Mouse (Mus musculus) olfactory bulb, adult 2 months (tissue): Measurements from ENCODE around the gene Mpi. TPM values are rescaled to one million over a fixed set of nuclear protein-coding genes. Genes with fewer than 3 reads are reported as not detected.

ENCODE experiments used
- H3K27ac ChIP-seq: fragments of 200-500 bp; 2 replicates; pipeline ENCODE4 v1.5.1; 2012; ENCODE audit warnings: low read depth, low read length; ENCODE audit not compliant: insufficient read depth
- H3K4me1 ChIP-seq: fragments of 200-500 bp; 2 replicates; pipeline ENCODE4 v1.6.1; 2012; ENCODE audit warnings: low read length; ENCODE audit not compliant: control insufficient read depth, insufficient read depth
- H3K4me3 ChIP-seq: fragments of 200-500 bp; 2 replicates; pipeline ENCODE4 v1.5.1; 2012; ENCODE audit warnings: mild to moderate bottlenecking, low read depth, low read length, moderate library complexity; ENCODE audit not compliant: insufficient read depth
- CTCF ChIP-seq: fragments of 200-500 bp; IDR thresholded peaks from 2 replicates; pipeline ENCODE4 v1.5.1; 2012; ENCODE audit warnings: low read depth, mild to moderate bottlenecking, low read length, moderate library complexity; ENCODE audit not compliant: insufficient read depth
- POLR2A ChIP-seq: fragments of 200-500 bp; IDR thresholded peaks from 2 replicates; pipeline ENCODE4 v1.6.1; 2012; ENCODE audit warnings: mild to moderate bottlenecking, low read depth, low read length, moderate library complexity; ENCODE audit not compliant: insufficient read depth
- WGBS: fragments of 180-500 bp; shearing (Covaris S2); methylation state at CpG from one replicate; pipeline ENCODE4 v1.1.7; 2018; 5-methylcytosine and 5-hydroxymethylcytosine counted together
- polyA plus RNA-seq: library from polyadenylated mRNA; stranded (reverse); fragments of >200 nt; gene quantifications from 2 replicates; pipeline ENCODE4 v1.2.4, GENCODE M21; 2012; ENCODE audit warnings: low replicate concordance; ENCODE audit not compliant: missing spikeins, insufficient read depth, insufficient read length

Gene Mpi
- polyA plus RNA-seq, 1 experiment = not detected

DNA sequence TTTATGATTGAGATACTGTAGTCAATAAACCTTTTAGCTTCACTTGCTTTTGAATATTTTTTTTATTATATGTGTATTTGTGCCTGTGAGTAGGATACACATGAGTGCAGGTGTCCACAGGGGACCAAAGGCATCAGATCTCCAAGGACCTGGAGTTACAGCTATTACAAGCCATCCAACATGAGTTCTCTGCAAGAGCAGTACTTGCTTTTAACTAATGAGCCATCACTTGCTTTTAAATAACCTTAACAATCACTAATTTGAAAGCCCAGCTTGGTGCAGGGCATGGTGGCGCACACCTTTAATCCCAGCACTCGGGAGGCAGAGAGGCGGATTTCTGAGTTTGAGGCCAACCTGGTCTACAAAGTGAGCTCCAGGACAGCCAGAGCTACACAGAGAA, 2.2 kb upstream of the Mpi start:
- H3K4me3 ChIP-seq = no peak overlapping the region
- WGBS = 58% methylated on average over 3 of the region's 3 CpGs
- TF ChIP-seq CTCF (no peak), POLR2A (no peak)
- peaks cover 4% of the 10 kb centered on the region; the same call in 1 of the 2 replicates for H3K4me1 ChIP-seq
- no peak overlapping the region for H3K27ac ChIP-seq

DNA sequence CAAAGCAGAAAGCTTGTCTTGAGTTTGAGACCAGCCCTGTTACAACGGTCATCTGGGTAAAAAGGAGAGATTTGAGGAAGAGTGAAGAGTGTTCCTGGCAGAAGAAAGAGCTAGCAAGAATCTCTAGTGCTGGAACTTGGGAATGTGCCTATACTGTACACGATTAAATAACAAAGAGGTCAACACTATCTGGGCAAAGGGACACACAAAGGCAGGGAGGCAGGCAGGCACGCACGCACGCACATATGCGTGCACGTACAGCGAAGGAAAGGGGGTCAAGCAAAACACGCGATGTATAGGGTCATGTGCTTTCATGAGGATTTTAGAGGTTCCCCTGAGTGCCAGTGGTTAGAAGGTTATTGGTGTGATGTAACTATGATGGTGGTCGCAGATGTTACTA, 556 bp upstream of the Mpi start:
- Histone ChIP-seq H3K4me1 (peaks cover 12% of the 10 kb centered on the region; the same call in 1 of the 2 replicates), H3K27ac (no peak overlapping the region), H3K4me3 (no peak overlapping the region)
- 81% methylated on average over 11 of the region's 11 CpGs for WGBS
- no peak for TF ChIP-seq POLR2A
- no peak for TF ChIP-seq CTCF

DNA sequence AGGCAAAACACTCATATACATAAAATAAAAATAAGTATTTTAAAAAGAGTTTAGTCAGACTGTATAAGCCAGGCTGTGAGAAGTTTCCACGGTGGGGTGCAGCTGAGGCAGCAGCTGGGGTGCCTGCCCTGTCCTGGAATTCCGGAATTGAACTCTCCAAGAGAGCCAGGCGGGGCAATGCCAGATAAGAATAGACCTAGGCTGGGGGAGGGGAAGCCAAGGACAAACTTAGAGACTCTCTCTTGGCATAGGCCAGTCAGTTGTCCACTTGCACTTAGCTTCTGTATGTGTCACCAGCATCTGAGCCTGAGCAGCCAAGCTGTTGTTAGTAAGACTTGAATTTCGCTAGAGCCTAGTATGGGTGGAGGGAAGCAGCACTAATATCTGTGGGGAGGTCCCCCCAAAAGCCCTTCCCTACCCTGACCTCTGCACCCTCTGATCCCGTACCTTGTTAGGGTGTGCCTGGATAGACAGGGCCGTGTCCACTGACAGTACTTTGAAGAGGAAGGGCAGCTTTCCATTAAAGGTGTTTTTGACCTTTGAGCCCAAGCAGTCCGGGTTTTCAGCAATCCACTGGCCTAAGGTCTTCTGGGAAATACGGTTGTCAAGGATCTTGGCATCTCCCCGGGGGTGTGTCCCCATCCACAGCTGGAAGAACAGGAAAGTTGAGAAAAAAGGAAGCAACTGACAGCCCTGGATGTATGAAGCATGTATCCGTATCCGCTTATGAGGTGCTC, 2.3 kb downstream of the Mpi start:
- 85% methylated on average over 11 of the region's 11 CpGs for WGBS
- no peak overlapping the region for H3K27ac ChIP-seq
- H3K4me1 ChIP-seq = peaks cover 19% of the 10 kb centered on the region; the same call in 1 of the 2 replicates
- no peak overlapping the region for H3K4me3 ChIP-seq
- no peak for TF ChIP-seq CTCF
- no peak for TF ChIP-seq POLR2A

DNA sequence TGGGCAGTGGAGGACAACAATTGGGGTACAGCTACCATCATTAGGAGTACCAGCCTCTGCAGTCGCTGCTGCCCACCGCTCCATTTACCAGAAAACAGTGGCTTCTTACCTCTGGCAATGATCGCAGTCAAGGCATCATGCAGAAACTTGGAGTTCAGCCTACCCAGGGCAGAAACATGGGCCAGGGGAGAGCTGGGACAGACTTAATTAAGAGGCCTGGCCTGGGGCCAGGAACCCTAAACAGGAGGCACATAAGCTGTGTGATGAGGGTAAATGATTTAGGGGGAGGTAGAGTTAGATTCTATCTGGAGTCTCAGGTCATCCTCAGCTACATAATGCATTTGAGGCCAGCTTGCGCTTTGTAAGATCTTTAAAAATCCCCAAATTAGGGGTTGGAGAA, 3.4 kb downstream of the Mpi start:
- 41% methylated on average over 4 of the region's 4 CpGs for WGBS
- no peak for TF ChIP-seq POLR2A
- TF ChIP-seq CTCF = no peak
- Histone ChIP-seq H3K27ac (no peak overlapping the region; the same call in 1 of the 2 replicates), H3K4me1 (peaks cover 19% of the 10 kb centered on the region; the same call in 1 of the 2 replicates), H3K4me3 (no peak overlapping the region)

DNA sequence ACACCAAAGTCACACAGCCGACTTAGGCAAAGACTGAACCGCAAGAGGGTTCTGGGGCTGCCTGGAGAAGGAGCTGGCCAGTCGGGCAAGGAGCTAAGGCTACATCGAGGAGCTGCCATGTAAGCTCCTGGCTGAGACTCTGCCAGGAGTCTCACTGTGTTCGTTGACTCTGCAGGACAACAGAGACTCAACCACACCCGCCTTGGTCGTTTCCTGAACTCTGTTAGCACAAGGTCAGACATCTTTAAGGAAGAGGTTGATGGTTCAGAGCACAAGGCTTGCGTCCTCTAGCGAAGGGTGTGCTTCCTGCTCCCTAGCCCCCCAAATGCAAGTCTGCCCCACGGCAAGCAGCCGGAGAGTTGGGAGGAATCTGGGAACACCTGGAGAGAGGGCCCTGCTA, 4.7 kb downstream of the Mpi start:
- peaks cover 17% of the 10 kb centered on the region; the same call in 1 of the 2 replicates for H3K4me1 ChIP-seq
- H3K27ac ChIP-seq = no peak overlapping the region
- no peak for TF ChIP-seq CTCF
- no peak for TF ChIP-seq POLR2A
- no peak overlapping the region for H3K4me3 ChIP-seq
- 85% methylated on average over 11 of the region's 11 CpGs for WGBS

DNA sequence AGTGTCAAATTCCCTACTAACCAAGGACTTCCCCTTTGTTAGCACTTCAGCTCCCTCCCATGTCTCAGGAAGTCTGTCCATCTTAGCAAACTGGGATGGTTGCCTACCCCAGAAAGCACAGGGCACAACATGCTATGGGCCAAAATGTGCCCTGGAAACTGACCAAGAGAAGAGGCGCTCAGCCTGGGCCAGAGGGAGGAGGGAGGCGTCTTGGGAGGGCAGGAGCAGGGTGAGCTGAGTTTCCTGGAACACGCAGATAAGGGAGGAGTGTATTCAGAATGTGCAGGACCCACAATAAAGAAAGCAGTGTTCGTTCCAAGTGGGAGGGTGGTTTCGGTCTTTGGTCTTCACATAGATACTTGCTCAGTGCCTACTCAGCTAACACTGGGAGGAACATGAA, 5.3 kb downstream of the Mpi start:
- TF ChIP-seq CTCF = no peak
- no peak for TF ChIP-seq POLR2A
- Histone ChIP-seq H3K4me1 (peaks cover 17% of the 10 kb centered on the region; the same call in 1 of the 2 replicates), H3K27ac (no peak overlapping the region), H3K4me3 (no peak overlapping the region)
- 52% methylated on average over 5 of the region's 5 CpGs for WGBS

DNA sequence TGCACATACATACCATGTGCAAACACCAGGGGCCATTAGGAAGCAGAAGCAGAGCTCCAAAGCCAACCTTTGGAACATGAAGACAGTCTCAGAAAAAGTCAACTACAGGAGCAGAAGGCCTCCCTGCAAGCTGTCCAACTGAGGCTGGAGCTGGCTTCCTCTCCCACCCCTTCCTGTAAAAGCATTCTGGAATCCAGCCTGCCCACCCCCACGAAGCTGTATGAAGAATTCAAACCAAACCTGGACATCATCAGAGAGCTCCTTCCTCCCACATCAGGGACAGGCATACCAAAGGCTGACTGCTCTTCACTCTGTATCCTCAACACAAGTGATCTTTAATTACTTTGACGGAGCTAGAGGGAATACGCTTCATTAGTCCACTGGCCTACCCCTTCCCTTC, 8.6 kb downstream of the Mpi start:
- no peak for TF ChIP-seq POLR2A
- TF ChIP-seq CTCF = no peak
- WGBS = 55% methylated on average over 3 of the region's 3 CpGs
- H3K4me1 ChIP-seq = peaks cover 15% of the 10 kb centered on the region; the same call in 1 of the 2 replicates
- H3K27ac ChIP-seq = no peak overlapping the region
- no peak overlapping the region for H3K4me3 ChIP-seq

DNA sequence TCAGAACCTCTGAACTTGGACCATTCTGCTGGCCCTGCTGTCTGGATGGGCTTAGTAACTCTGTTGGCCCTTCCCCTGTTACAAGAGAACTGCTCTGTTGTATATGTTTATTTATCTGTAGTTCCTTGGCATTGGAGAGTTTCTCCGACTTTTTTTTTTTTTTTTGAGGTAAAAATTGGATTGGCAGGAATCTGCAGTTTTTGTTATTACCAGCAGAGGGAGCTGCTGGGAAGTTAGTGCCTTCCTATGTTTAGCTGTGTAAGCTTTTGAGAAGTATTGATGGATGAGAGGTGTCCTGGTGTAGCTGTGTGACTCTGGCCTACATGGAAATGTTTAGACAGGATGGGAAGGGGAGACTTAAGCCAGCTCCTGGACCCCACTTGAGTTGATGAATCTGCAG, 11.3 kb downstream of the Mpi start:
- Histone ChIP-seq H3K27ac (no peak overlapping the region), H3K4me3 (no peak overlapping the region), H3K4me1 (peaks cover 14% of the 10 kb centered on the region)
- 0% methylated on average over 1 of the region's 1 CpGs for WGBS
- TF ChIP-seq POLR2A = no peak
- no peak for TF ChIP-seq CTCF

DNA sequence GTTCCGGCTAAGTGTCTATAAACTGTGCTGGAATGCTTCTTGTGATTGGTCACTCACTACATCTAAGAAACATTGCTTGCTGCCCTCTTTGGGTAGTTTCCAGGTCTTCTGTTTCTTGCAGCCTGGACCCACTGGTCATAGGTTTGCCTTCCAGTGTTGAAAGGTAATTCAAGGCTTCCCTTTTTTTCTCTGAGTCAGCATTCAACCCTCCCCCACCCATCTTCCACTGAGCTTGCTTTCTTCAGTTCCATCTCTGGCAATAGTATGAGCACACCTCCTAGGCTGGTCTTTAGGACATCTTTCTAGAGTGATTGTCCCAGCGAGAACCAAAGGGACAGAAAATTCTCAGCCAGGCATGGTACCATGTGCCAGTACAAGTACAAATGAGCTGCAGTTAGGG, 13.0 kb downstream of the Mpi start:
- H3K4me3 ChIP-seq = no peak overlapping the region
- no peak overlapping the region for H3K27ac ChIP-seq

More for the DNA sequence above, 13.0 kb downstream of the Mpi start:
- TF ChIP-seq CTCF (no peak), POLR2A (no peak)
- 90% methylated on average over 2 of the region's 2 CpGs for WGBS
- peaks cover 14% of the 10 kb centered on the region for H3K4me1 ChIP-seq
